Mouse (Mus musculus): Measurements from ENCODE around the gene Nedd4. TPM values are rescaled to one million over a fixed set of nuclear protein-coding genes. Genes with fewer than 3 reads are reported as not detected.

Gene Nedd4
- 1,445 TPM for polyA plus RNA-seq (2014; fragmentation: Illumina TruSeq; extraction: RNeasy Lipid Tissue Mini Kit (QIAGEN cat#74804))

GRCm38 (mm10) chr9:72661895-72662661 lies at the start of gene Nedd4:
TSS of gene Nedd4 (plus strand) at chr9:72662346.

Other genes with a start within 250 kb of the Nedd4 start
- 14.2 TPM for gene Mns1, start 224.3 kb upstream of the Nedd4 start, polyA plus RNA-seq (2014; fragmentation: Illumina TruSeq; extraction: RNeasy Lipid Tissue Mini Kit (QIAGEN cat#74804))
- 21.2 TPM for gene Tex9, start 170.1 kb upstream of the Nedd4 start, polyA plus RNA-seq (2014; fragmentation: Illumina TruSeq; extraction: RNeasy Lipid Tissue Mini Kit (QIAGEN cat#74804))
- gene Rfx7, start 130.1 kb upstream of the Nedd4 start, polyA plus RNA-seq (2014; fragmentation: Illumina TruSeq; extraction: RNeasy Lipid Tissue Mini Kit (QIAGEN cat#74804)) = 89.7 TPM
- gene Prtg, start 144.5 kb downstream of the Nedd4 start, polyA plus RNA-seq (2014; fragmentation: Illumina TruSeq; extraction: RNeasy Lipid Tissue Mini Kit (QIAGEN cat#74804)) = 0.94 TPM